Mouse (Mus musculus): Measurements from ENCODE around the gene Eif2a. TPM values are rescaled to one million over a fixed set of nuclear protein-coding genes. Genes with fewer than 3 reads are reported as not detected.

Gene Eif2a
- polyA plus RNA-seq, 1 experiment from 2014 or later: 68.2 TPM

- ATAC-seq (replicated peaks; ENCODE audit: insufficient number of reproducible peaks, low FRiP score, low TSS enrichment, low read depth): no peak
- Histone ChIP-seq H3K9ac (replicated peaks; ENCODE audit: low read length) (no peak overlapping the region), H3K4me2 (ENCODE audit: low read depth, low read length) (no peak overlapping the region), H3K4me1 (ENCODE audit: control insufficient read depth, insufficient read depth, low read length) (no peaks in the 10 kb centered on the region), H3K36me3 (replicated peaks; ENCODE audit: control insufficient read depth, insufficient read depth, low read depth, low read length) (peaks cover 3% of the 10 kb centered on the region), H3K4me3 (ENCODE audit: low read depth, low read length) (no peak overlapping the region), H3K9me3 (replicated peaks; ENCODE audit: control insufficient read depth, low read length) (no peaks in the 10 kb centered on the region), H3K27me3 (ENCODE audit: control insufficient read depth, insufficient read depth, low read length) (no peaks in the 10 kb centered on the region), H3K27ac (replicated peaks; ENCODE audit: low read depth, low read length) (no peak overlapping the region)
- DNase-seq (ENCODE audit: low spot score): no peak
- WGBS: 67% methylated on average over 7 of the region's 7 CpGs
Observed at GRCm38 (mm10) chr3:58516602-58516976, 9.0 kb upstream of the Eif2a start.

GRCm38 (mm10) chr3:58517258-58517657, 8.4 kb upstream of the Eif2a start:
- Histone ChIP-seq H3K9me3 (replicated peaks; ENCODE audit: control insufficient read depth, low read length) (no peaks in the 10 kb centered on the region), H3K4me2 (ENCODE audit: low read depth, low read length) (no peak overlapping the region), H3K27me3 (ENCODE audit: control insufficient read depth, insufficient read depth, low read length) (no peaks in the 10 kb centered on the region), H3K4me3 (ENCODE audit: low read depth, low read length) (no peak overlapping the region), H3K4me1 (ENCODE audit: control insufficient read depth, insufficient read depth, low read length) (no peaks in the 10 kb centered on the region), H3K36me3 (replicated peaks; ENCODE audit: control insufficient read depth, insufficient read depth, low read depth, low read length) (peaks cover 3% of the 10 kb centered on the region), H3K9ac (replicated peaks; ENCODE audit: low read length) (no peak overlapping the region), H3K27ac (replicated peaks; ENCODE audit: low read depth, low read length) (no peak overlapping the region)
- 67% methylated on average over 5 of the region's 5 CpGs for WGBS
- DNase-seq (ENCODE audit: low spot score) (no peak), ATAC-seq (replicated peaks; ENCODE audit: insufficient number of reproducible peaks, low FRiP score, low TSS enrichment, low read depth) (no peak)

- no peak overlapping the region for H3K4me3 ChIP-seq (ENCODE audit: low read depth, low read length)
- DNase-seq (ENCODE audit: low spot score): no peak
- no peak overlapping the region for H3K27ac ChIP-seq (replicated peaks; ENCODE audit: low read depth, low read length)
- H3K4me2 ChIP-seq (ENCODE audit: low read depth, low read length): no peak overlapping the region
- H3K36me3 ChIP-seq (replicated peaks; ENCODE audit: control insufficient read depth, insufficient read depth, low read depth, low read length): peaks cover 3% of the 10 kb centered on the region
- no peaks in the 10 kb centered on the region for H3K27me3 ChIP-seq (ENCODE audit: control insufficient read depth, insufficient read depth, low read length)
- no peak overlapping the region for H3K9ac ChIP-seq (replicated peaks; ENCODE audit: low read length)
- H3K4me1 ChIP-seq (ENCODE audit: control insufficient read depth, insufficient read depth, low read length): no peaks in the 10 kb centered on the region
- H3K9me3 ChIP-seq (replicated peaks; ENCODE audit: control insufficient read depth, low read length): no peaks in the 10 kb centered on the region
- no peak for ATAC-seq (replicated peaks; ENCODE audit: insufficient number of reproducible peaks, low FRiP score, low TSS enrichment, low read depth)
- WGBS: 79% methylated on average over 5 of the region's 5 CpGs
Observed at GRCm38 (mm10) chr3:58517800-58518199, 7.8 kb upstream of the Eif2a start.

- Histone ChIP-seq H3K27ac (replicated peaks; ENCODE audit: low read depth, low read length) (no peak overlapping the region), H3K4me1 (ENCODE audit: control insufficient read depth, insufficient read depth, low read length) (no peaks in the 10 kb centered on the region), H3K36me3 (replicated peaks; ENCODE audit: control insufficient read depth, insufficient read depth, low read depth, low read length) (peaks cover 3% of the 10 kb centered on the region), H3K9me3 (replicated peaks; ENCODE audit: control insufficient read depth, low read length) (no peaks in the 10 kb centered on the region), H3K9ac (replicated peaks; ENCODE audit: low read length) (no peak overlapping the region), H3K27me3 (ENCODE audit: control insufficient read depth, insufficient read depth, low read length) (no peaks in the 10 kb centered on the region), H3K4me2 (ENCODE audit: low read depth, low read length) (no peak overlapping the region), H3K4me3 (ENCODE audit: low read depth, low read length) (no peak overlapping the region)
- 84% methylated on average over 2 of the region's 2 CpGs for WGBS
- DNase-seq (ENCODE audit: low spot score) (no peak), ATAC-seq (replicated peaks; ENCODE audit: insufficient number of reproducible peaks, low FRiP score, low TSS enrichment, low read depth) (no peak)
Observed at GRCm38 (mm10) chr3:58518962-58519361, 6.7 kb upstream of the Eif2a start.

GRCm38 (mm10) chr3:58519536-58519935, 6.1 kb upstream of the Eif2a start:
- ATAC-seq (replicated peaks; ENCODE audit: insufficient number of reproducible peaks, low FRiP score, low TSS enrichment, low read depth): no peak
- WGBS: 71% methylated on average over 3 of the region's 3 CpGs

GRCm38 (mm10) chr3:58520286-58520685, 5.3 kb upstream of the Eif2a start:
- no peak overlapping the region for H3K4me2 ChIP-seq (ENCODE audit: low read depth, low read length)
- no peak overlapping the region for H3K27ac ChIP-seq (replicated peaks; ENCODE audit: low read depth, low read length)
- H3K4me1 ChIP-seq (ENCODE audit: control insufficient read depth, insufficient read depth, low read length): no peaks in the 10 kb centered on the region
- H3K36me3 ChIP-seq (replicated peaks; ENCODE audit: control insufficient read depth, insufficient read depth, low read depth, low read length): peaks cover 3% of the 10 kb centered on the region
- WGBS: 75% methylated on average over 6 of the region's 6 CpGs
- no peak overlapping the region for H3K4me3 ChIP-seq (ENCODE audit: low read depth, low read length)
- DNase-seq (ENCODE audit: low spot score): no peak
- H3K9me3 ChIP-seq (replicated peaks; ENCODE audit: control insufficient read depth, low read length): no peaks in the 10 kb centered on the region
- H3K27me3 ChIP-seq (ENCODE audit: control insufficient read depth, insufficient read depth, low read length): no peaks in the 10 kb centered on the region
- no peak for ATAC-seq (replicated peaks; ENCODE audit: insufficient number of reproducible peaks, low FRiP score, low TSS enrichment, low read depth)
- H3K9ac ChIP-seq (replicated peaks; ENCODE audit: low read length): no peak overlapping the region

More at GRCm38 (mm10) chr3:58519536-58519935, 6.1 kb upstream of the Eif2a start:
- Histone ChIP-seq H3K4me2 (ENCODE audit: low read depth, low read length) (no peak overlapping the region), H3K27ac (replicated peaks; ENCODE audit: low read depth, low read length) (no peak overlapping the region), H3K4me1 (ENCODE audit: control insufficient read depth, insufficient read depth, low read length) (no peaks in the 10 kb centered on the region), H3K36me3 (replicated peaks; ENCODE audit: control insufficient read depth, insufficient read depth, low read depth, low read length) (peaks cover 3% of the 10 kb centered on the region), H3K9me3 (replicated peaks; ENCODE audit: control insufficient read depth, low read length) (no peaks in the 10 kb centered on the region), H3K9ac (replicated peaks; ENCODE audit: low read length) (no peak overlapping the region), H3K27me3 (ENCODE audit: control insufficient read depth, insufficient read depth, low read length) (no peaks in the 10 kb centered on the region), H3K4me3 (ENCODE audit: low read depth, low read length) (no peak overlapping the region)
- DNase-seq (ENCODE audit: low spot score): no peak

- H3K27ac ChIP-seq (replicated peaks; ENCODE audit: low read depth, low read length): no peak overlapping the region
- H3K4me2 ChIP-seq (ENCODE audit: low read depth, low read length): no peak overlapping the region
- H3K9me3 ChIP-seq (replicated peaks; ENCODE audit: control insufficient read depth, low read length): no peaks in the 10 kb centered on the region
- H3K4me1 ChIP-seq (ENCODE audit: control insufficient read depth, insufficient read depth, low read length): no peaks in the 10 kb centered on the region
- WGBS: 82% methylated on average over 2 of the region's 2 CpGs
- DNase-seq (ENCODE audit: low spot score) (no peak), ATAC-seq (replicated peaks; ENCODE audit: insufficient number of reproducible peaks, low FRiP score, low TSS enrichment, low read depth) (no peak)
- H3K27me3 ChIP-seq (ENCODE audit: control insufficient read depth, insufficient read depth, low read length): no peaks in the 10 kb centered on the region
- no peak overlapping the region for H3K9ac ChIP-seq (replicated peaks; ENCODE audit: low read length)
- no peak overlapping the region for H3K4me3 ChIP-seq (ENCODE audit: low read depth, low read length)
- peaks cover 3% of the 10 kb centered on the region for H3K36me3 ChIP-seq (replicated peaks; ENCODE audit: control insufficient read depth, insufficient read depth, low read depth, low read length)
Observed at GRCm38 (mm10) chr3:58521361-58521760, 4.3 kb upstream of the Eif2a start.

GRCm38 (mm10) chr3:58523386-58523785, 2.2 kb upstream of the Eif2a start:
- WGBS: 93% methylated on average over 3 of the region's 3 CpGs
- ATAC-seq (replicated peaks; ENCODE audit: insufficient number of reproducible peaks, low FRiP score, low TSS enrichment, low read depth): no peak
- Histone ChIP-seq H3K4me3 (ENCODE audit: low read depth, low read length) (no peak overlapping the region), H3K4me2 (ENCODE audit: low read depth, low read length) (no peak overlapping the region), H3K27me3 (ENCODE audit: control insufficient read depth, insufficient read depth, low read length) (no peaks in the 10 kb centered on the region), H3K36me3 (replicated peaks; ENCODE audit: control insufficient read depth, insufficient read depth, low read depth, low read length) (peaks cover 3% of the 10 kb centered on the region), H3K4me1 (ENCODE audit: control insufficient read depth, insufficient read depth, low read length) (no peaks in the 10 kb centered on the region), H3K27ac (replicated peaks; ENCODE audit: low read depth, low read length) (no peak overlapping the region), H3K9ac (replicated peaks; ENCODE audit: low read length) (no peak overlapping the region), H3K9me3 (replicated peaks; ENCODE audit: control insufficient read depth, low read length) (no peaks in the 10 kb centered on the region)
- DNase-seq (ENCODE audit: low spot score): no peak

Measured in embryonic facial prominence, embryonic 11.5 days (tissue).